28 mouse cellular contexts compared by ENCODE assay signal in genomic region chr9:74134010-74134409, GRCm38 (mm10). TPM values are rescaled to one million over a fixed set of nuclear protein-coding genes. Genes with fewer than 3 reads are reported as not detected.
"Had no signal": no experiment of that assay in that cellular context is flagged by ENCODE, and none has a peak within 500 bp of the region (broad histone marks: within the 10 kb centered on the region; RNA-seq: fewer than 3 reads in every experiment).

No protein-coding gene starts in this region.

- DNase-seq: gastrocnemius, adult 2 months; gastrocnemius, postnatal 10 days; gastrocnemius, postnatal 25 days; heart, adult 18-20 months; heart, postnatal 10 days; heart, postnatal 4 days; kidney, adult 2 months; kidney, adult 9 months; kidney, postnatal 14 days; kidney, postnatal 36 days; layer of hippocampus, adult 9-11 months; layer of hippocampus, postnatal 36 days; left cerebral cortex, postnatal 4 days had no signal

- H3K9me3 ChIP-seq: heart, embryonic 10.5 days; heart, embryonic 12.5 days; hindbrain, embryonic 10.5 days; hindbrain, embryonic 12.5 days; intestine, embryonic 15.5 days; kidney, embryonic 15.5 days; limb, embryonic 13.5 days; limb, embryonic 15.5 days had no signal

- H3K4me3 ChIP-seq: gastrocnemius, adult 2 months; heart, embryonic 10.5 days; heart, embryonic 12.5 days; hindbrain, embryonic 10.5 days; hindbrain, embryonic 12.5 days; intestine, embryonic 15.5 days; kidney, embryonic 15.5 days; limb, embryonic 13.5 days; limb, embryonic 15.5 days had no signal

- ATAC-seq: hindbrain, embryonic 16.5 days; inflammation-experienced regulatory T-cells, adult 6 months; intestine, embryonic 15.5 days; intestine, postnatal 0 days had no signal

- H3K27me3 ChIP-seq: heart, embryonic 12.5 days; hindbrain, embryonic 12.5 days; intestine, embryonic 15.5 days; kidney, embryonic 15.5 days; limb, embryonic 13.5 days; limb, embryonic 15.5 days had no signal

- H3K4me1 ChIP-seq: heart, embryonic 10.5 days; heart, embryonic 12.5 days; hindbrain, embryonic 10.5 days; hindbrain, embryonic 12.5 days; intestine, embryonic 15.5 days; kidney, embryonic 15.5 days; limb, embryonic 13.5 days; limb, embryonic 15.5 days had no signal

- H3K4me2 ChIP-seq: heart, embryonic 12.5 days; hindbrain, embryonic 12.5 days; hindbrain, embryonic 14.5 days; intestine, embryonic 15.5 days; kidney, embryonic 15.5 days; limb, embryonic 13.5 days; limb, embryonic 15.5 days had no signal

- H3K27ac ChIP-seq: gastrocnemius, adult 2 months; heart, embryonic 10.5 days; hindbrain, embryonic 10.5 days; hindbrain, embryonic 12.5 days; hindbrain, embryonic 14.5 days; intestine, embryonic 15.5 days; kidney, embryonic 15.5 days; kidney, postnatal 0 days; limb, embryonic 13.5 days; limb, embryonic 15.5 days had no signal

- H3K36me3 ChIP-seq: heart, embryonic 10.5 days; heart, embryonic 12.5 days; hindbrain, embryonic 10.5 days; hindbrain, embryonic 12.5 days; intestine, embryonic 15.5 days; kidney, embryonic 15.5 days; limb, embryonic 13.5 days; limb, embryonic 15.5 days had no signal

- H3K9ac ChIP-seq: heart, embryonic 12.5 days; hindbrain, embryonic 12.5 days; hindbrain, embryonic 14.5 days; intestine, embryonic 15.5 days; kidney, embryonic 15.5 days; limb, embryonic 13.5 days; limb, embryonic 15.5 days had no signal

RNA-seq across cellular contexts. Expression of gene Wdr72, which starts 23.9 kb away (rescaled TPM):
- polyA plus RNA-seq: frontal cortex, adult 2 months; inflammation-experienced regulatory T-cells, adult 6 months; large intestine, adult 2 months had no signal
